Mouse (Mus musculus) MEL (cell line): ENCODE measurements around the gene Kalrn.

Experiments
- CTCF ChIP-seq, 3 experiments: IDR thresholded peaks in 2 of 3; conservative IDR thresholded peaks in 1 of 3; 2 replicates each; pipeline ENCODE4 v1.5.1; 2011 to 2012; ENCODE audit warnings: low read length in 3 of 3, low read depth in 2 of 3, mild to moderate bottlenecking in 2 of 3, improper control_type of control experiment in 1 of 3, inconsistent platforms in 1 of 3, mixed read lengths in 1 of 3, moderate library complexity in 1 of 3; ENCODE audit not compliant: control insufficient read depth in 1 of 3, insufficient read depth in 1 of 3, poor library complexity in 1 of 3, severe bottlenecking in 1 of 3
- MAX ChIP-seq: IDR thresholded peaks from 2 replicates; pipeline ENCODE4 v1.6.1; 2011; ENCODE audit warnings: low read length, improper control_type of control experiment
- MXI1 ChIP-seq: IDR thresholded peaks from 2 replicates; pipeline ENCODE4 v1.6.1; 2011; ENCODE audit warnings: mild to moderate bottlenecking, low read depth, low read length, improper control_type of control experiment

DNA sequence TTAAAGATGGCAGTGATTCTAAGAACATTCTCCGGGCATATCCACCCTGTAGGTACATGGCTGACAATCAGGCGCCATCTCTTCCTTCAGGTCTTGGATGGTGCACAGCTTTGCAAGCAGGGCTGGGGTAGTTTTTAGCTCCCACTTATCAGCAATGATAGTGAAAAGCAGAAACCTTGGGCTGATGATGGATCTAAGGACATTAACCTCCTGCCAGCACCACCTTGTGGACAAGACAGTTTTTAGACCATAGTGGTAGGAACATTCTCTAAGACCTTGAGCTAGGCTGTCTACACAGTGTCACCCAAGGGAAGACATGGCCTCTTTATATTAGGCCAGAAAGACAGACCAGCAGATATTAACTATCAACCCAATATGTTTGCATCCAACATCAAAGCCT lies 279.7 kb downstream of the Kalrn start:
- TF ChIP-seq MXI1, result no peak
- no peak for TF ChIP-seq MAX
- TF ChIP-seq CTCF (IDR thresholded peaks at IDR 0.05 in 2 of 3, conservative IDR thresholded peaks at IDR 0.05 in 1 of 3; ENCODE audit: control insufficient read depth in 1 of 3, insufficient read depth in 1 of 3, low read depth in 2 of 3, low read length in 3 of 3, poor library complexity in 1 of 3, severe bottlenecking in 1 of 3), result no peak
